Mouse (Mus musculus) E14TG2a.4 (cell line): ENCODE measurements around the gene Ints14.

ENCODE experiments used
- CTCF ChIP-seq: conservative IDR thresholded peaks from 2 replicates; pipeline ENCODE4 v1.5.1; 2014; ENCODE audit warnings: low read length
- NANOG ChIP-seq: IDR thresholded peaks from 2 replicates; pipeline ENCODE4 v1.6.1; 2014; ENCODE audit warnings: borderline replicate concordance, low read length, mixed read lengths
- POU5F1 ChIP-seq: IDR thresholded peaks from 2 replicates; pipeline ENCODE4 v1.6.1; 2014; ENCODE audit warnings: low read length, borderline replicate concordance

DNA sequence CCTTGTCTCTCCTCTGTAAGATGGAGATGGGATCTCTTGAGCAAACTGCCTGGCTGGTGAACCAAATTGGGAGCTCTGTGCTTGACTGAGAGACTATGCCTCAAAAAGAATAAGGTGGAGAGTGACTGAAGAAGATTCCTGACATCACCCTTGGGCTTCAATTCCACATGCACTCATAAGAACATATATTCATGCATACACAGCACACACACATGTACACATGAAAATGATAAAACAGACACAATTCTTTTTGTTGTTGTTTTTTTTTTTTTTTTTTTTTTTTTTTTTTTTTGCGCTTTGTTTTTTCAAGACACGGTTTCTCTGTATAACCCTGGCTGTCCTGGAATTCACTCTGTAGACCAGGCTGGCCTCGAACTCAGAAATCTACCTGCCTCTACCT is 3.4 kb upstream of the Ints14 start:
- TF ChIP-seq CTCF (no peak), NANOG (no peak), POU5F1 (no peak)
